Mouse (Mus musculus): Measurements from ENCODE around the gene Prkcb. TPM values are rescaled to one million over a fixed set of nuclear protein-coding genes. Genes with fewer than 3 reads are reported as not detected.

Prkcb gene
- total and polyA plus RNA-seq, 2 experiments from 2014 or later = 196 to 307 TPM

GRCm38 (mm10) chr7:122597313-122597712 is 308.8 kb downstream of the Prkcb start:
- ATAC-seq (ENCODE audit: low FRiP score) (no peak), DNase-seq (ENCODE audit: low spot score) (no peak)
- Histone ChIP-seq H3K4me2 (ENCODE audit: low read depth, low read length, poor library complexity, severe bottlenecking) (no peak overlapping the region), H3K27ac (ENCODE audit: low read depth, low read length) (no peak overlapping the region), H3K4me3 (ENCODE audit: low read depth, low read length) (no peak overlapping the region), H3K9ac (replicated peaks; ENCODE audit: low read length, poor library complexity, severe bottlenecking) (no peak overlapping the region), H3K27me3 (ENCODE audit: insufficient read depth, low read length) (no peaks in the 10 kb centered on the region), H3K4me1 (ENCODE audit: insufficient read depth, low read length) (no peaks in the 10 kb centered on the region), H3K36me3 (ENCODE audit: insufficient read depth, low read length) (no peaks in the 10 kb centered on the region), H3K9me3 (ENCODE audit: low read length) (no peaks in the 10 kb centered on the region)
- TF ChIP-seq CTCF (IDR thresholded peaks at IDR 0.05) = no peak
- WGBS = 73% methylated on average over 7 of the region's 7 CpGs

GRCm38 (mm10) chr7:122600856-122601255 is 312.3 kb downstream of the Prkcb start:
- Histone ChIP-seq H3K27ac (ENCODE audit: low read depth, low read length) (no peak overlapping the region), H3K4me2 (ENCODE audit: low read depth, low read length, poor library complexity, severe bottlenecking) (no peak overlapping the region), H3K9ac (replicated peaks; ENCODE audit: low read length, poor library complexity, severe bottlenecking) (no peak overlapping the region), H3K4me3 (ENCODE audit: low read depth, low read length) (no peak overlapping the region), H3K36me3 (ENCODE audit: insufficient read depth, low read length) (no peaks in the 10 kb centered on the region), H3K4me1 (ENCODE audit: insufficient read depth, low read length) (no peaks in the 10 kb centered on the region), H3K9me3 (ENCODE audit: low read length) (no peaks in the 10 kb centered on the region), H3K27me3 (ENCODE audit: insufficient read depth, low read length) (no peaks in the 10 kb centered on the region)
- DNase-seq (ENCODE audit: low spot score) (no peak), ATAC-seq (ENCODE audit: low FRiP score) (no peak)
- TF ChIP-seq CTCF (IDR thresholded peaks at IDR 0.05) = no peak
- WGBS = 67% methylated on average over 7 of the region's 7 CpGs

GRCm38 (mm10) chr7:122605066-122605465 is 316.5 kb downstream of the Prkcb start:
- H3K9ac ChIP-seq (replicated peaks; ENCODE audit: low read length, poor library complexity, severe bottlenecking) = no peak overlapping the region
- H3K27ac ChIP-seq (ENCODE audit: low read depth, low read length) = no peak overlapping the region
- no peak for DNase-seq (ENCODE audit: low spot score)
- WGBS = 90% methylated on average over 5 of the region's 5 CpGs
- H3K4me2 ChIP-seq (ENCODE audit: low read depth, low read length, poor library complexity, severe bottlenecking) = no peak overlapping the region
- H3K36me3 ChIP-seq (ENCODE audit: insufficient read depth, low read length) = no peaks in the 10 kb centered on the region
- no peaks in the 10 kb centered on the region for H3K9me3 ChIP-seq (ENCODE audit: low read length)
- no peak for TF ChIP-seq CTCF (IDR thresholded peaks at IDR 0.05)
- no peaks in the 10 kb centered on the region for H3K27me3 ChIP-seq (ENCODE audit: insufficient read depth, low read length)
- H3K4me1 ChIP-seq (ENCODE audit: insufficient read depth, low read length) = no peaks in the 10 kb centered on the region
- no peak for ATAC-seq (ENCODE audit: low FRiP score)
- H3K4me3 ChIP-seq (ENCODE audit: low read depth, low read length) = no peak overlapping the region

GRCm38 (mm10) chr7:122609420-122609819 is 320.9 kb downstream of the Prkcb start:
- H3K4me3 ChIP-seq (ENCODE audit: low read depth, low read length) = no peak overlapping the region
- no peak overlapping the region for H3K27ac ChIP-seq (ENCODE audit: low read depth, low read length)
- TF ChIP-seq CTCF (IDR thresholded peaks at IDR 0.05) = no peak
- H3K4me2 ChIP-seq (ENCODE audit: low read depth, low read length, poor library complexity, severe bottlenecking) = no peak overlapping the region
- H3K36me3 ChIP-seq (ENCODE audit: insufficient read depth, low read length) = no peaks in the 10 kb centered on the region
- no peaks in the 10 kb centered on the region for H3K4me1 ChIP-seq (ENCODE audit: insufficient read depth, low read length)
- H3K27me3 ChIP-seq (ENCODE audit: insufficient read depth, low read length) = no peaks in the 10 kb centered on the region
- no peaks in the 10 kb centered on the region for H3K9me3 ChIP-seq (ENCODE audit: low read length)
- no peak for ATAC-seq (ENCODE audit: low FRiP score)
- H3K9ac ChIP-seq (replicated peaks; ENCODE audit: low read length, poor library complexity, severe bottlenecking) = no peak overlapping the region
- 76% methylated on average over 4 of the region's 4 CpGs for WGBS
- no peak for DNase-seq (ENCODE audit: low spot score)

GRCm38 (mm10) chr7:122610161-122610560 is 321.6 kb downstream of the Prkcb start:
- TF ChIP-seq CTCF (IDR thresholded peaks at IDR 0.05) = no peak
- Histone ChIP-seq H3K9me3 (ENCODE audit: low read length) (no peaks in the 10 kb centered on the region), H3K4me3 (ENCODE audit: low read depth, low read length) (no peak overlapping the region), H3K4me1 (ENCODE audit: insufficient read depth, low read length) (no peaks in the 10 kb centered on the region), H3K27ac (ENCODE audit: low read depth, low read length) (no peak overlapping the region), H3K36me3 (ENCODE audit: insufficient read depth, low read length) (no peaks in the 10 kb centered on the region), H3K9ac (replicated peaks; ENCODE audit: low read length, poor library complexity, severe bottlenecking) (no peak overlapping the region), H3K27me3 (ENCODE audit: insufficient read depth, low read length) (no peaks in the 10 kb centered on the region), H3K4me2 (ENCODE audit: low read depth, low read length, poor library complexity, severe bottlenecking) (no peak overlapping the region)
- DNase-seq (ENCODE audit: low spot score) = no peak
- ATAC-seq (ENCODE audit: low FRiP score) = no peak
- WGBS = 77% methylated on average over 7 of the region's 7 CpGs

GRCm38 (mm10) chr7:122613876-122614275 is 325.3 kb downstream of the Prkcb start:
- 85% methylated on average over 4 of the region's 4 CpGs for WGBS
- Histone ChIP-seq H3K4me3 (ENCODE audit: low read depth, low read length) (no peak overlapping the region), H3K36me3 (ENCODE audit: insufficient read depth, low read length) (no peaks in the 10 kb centered on the region), H3K9ac (replicated peaks; ENCODE audit: low read length, poor library complexity, severe bottlenecking) (no peak overlapping the region), H3K4me1 (ENCODE audit: insufficient read depth, low read length) (no peaks in the 10 kb centered on the region), H3K4me2 (ENCODE audit: low read depth, low read length, poor library complexity, severe bottlenecking) (no peak overlapping the region), H3K27ac (ENCODE audit: low read depth, low read length) (no peak overlapping the region), H3K27me3 (ENCODE audit: insufficient read depth, low read length) (no peaks in the 10 kb centered on the region), H3K9me3 (ENCODE audit: low read length) (no peaks in the 10 kb centered on the region)
- DNase-seq (ENCODE audit: low spot score) (no peak), ATAC-seq (ENCODE audit: low FRiP score) (no peak)
- no peak for TF ChIP-seq CTCF (IDR thresholded peaks at IDR 0.05)

All from midbrain, postnatal 0 days (tissue).